Mouse (Mus musculus) gastrocnemius, postnatal 36 days (tissue): Measurements from ENCODE around the gene Cercam. TPM values are rescaled to one million over a fixed set of nuclear protein-coding genes. Genes with fewer than 3 reads are reported as not detected.
"Not testable (repeated sequence)": the region's sequence is repeated elsewhere in the genome, so short reads cannot be mapped to it uniquely, and the experiment has no call there.

Experiments
- DNase-seq, 2 experiments: peaks; one replicate each; pipeline ENCODE4 v3.0.0; 2022
- intact Hi-C: fragments of 180-260 bp; cut with DNase I; formaldehyde crosslinking; loops from one replicate; pipeline ENCODE4 v1.15.1; 2025
- microRNA-seq, 2 experiments: library from miRNA; unstranded; fragments of <30 nt; microRNA quantifications; one replicate each; pipeline ENCODE4 v1.2.0; 2021
- total RNA-seq, 2 experiments: library from RNA; stranded (reverse); gene quantifications; 2 replicates each; pipeline ENCODE4 v1.2.3; 2021

The Cercam gene
- total RNA-seq, 2 experiments from 2014 or later: 5.4 to 5.7 TPM

DNA sequence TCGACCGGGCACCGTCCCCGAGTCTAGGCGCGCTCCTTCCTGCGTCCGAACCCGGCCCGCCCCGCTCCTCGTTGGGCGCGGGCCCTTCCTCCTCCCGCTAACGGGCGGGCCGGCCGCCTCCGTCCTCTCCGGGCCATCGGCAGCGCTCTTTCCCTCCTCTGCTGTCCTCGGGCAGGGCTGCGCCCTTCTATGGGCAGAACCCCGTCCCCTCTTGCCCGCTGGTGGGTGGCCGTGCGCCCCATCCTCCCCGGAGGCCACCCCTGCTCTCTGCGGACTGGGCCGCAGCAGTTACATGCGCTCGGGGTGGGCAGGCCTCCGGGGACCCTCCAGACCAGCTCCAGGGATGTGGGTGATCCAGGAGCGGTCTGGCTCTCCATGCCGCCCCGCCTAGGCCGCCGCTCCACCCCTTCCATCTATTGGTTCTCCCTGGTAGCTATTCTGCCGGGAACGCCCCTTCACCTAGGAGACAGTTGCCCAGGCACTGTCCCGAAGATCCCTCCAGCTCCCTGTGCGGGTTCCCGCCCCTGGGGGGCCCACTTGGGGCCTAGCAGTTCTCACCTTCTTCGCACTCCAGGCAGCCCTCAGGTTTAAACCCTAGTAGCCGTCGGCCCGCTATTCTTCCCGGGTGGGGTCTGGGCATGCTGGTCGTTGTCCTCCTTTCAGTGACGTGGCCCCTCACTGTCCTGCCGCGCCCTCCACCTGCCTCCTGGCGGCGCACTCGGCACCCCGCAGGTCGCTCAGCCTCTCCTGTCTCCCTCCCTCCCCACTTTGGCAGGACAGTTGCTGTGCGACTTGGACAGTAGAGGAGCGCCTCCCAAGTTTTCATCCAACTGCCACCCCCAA is 21.2 kb downstream of the Cercam start:
- intact Hi-C loops: no loop called here
- DNase-seq: peak; percentile 75 to 77

DNA sequence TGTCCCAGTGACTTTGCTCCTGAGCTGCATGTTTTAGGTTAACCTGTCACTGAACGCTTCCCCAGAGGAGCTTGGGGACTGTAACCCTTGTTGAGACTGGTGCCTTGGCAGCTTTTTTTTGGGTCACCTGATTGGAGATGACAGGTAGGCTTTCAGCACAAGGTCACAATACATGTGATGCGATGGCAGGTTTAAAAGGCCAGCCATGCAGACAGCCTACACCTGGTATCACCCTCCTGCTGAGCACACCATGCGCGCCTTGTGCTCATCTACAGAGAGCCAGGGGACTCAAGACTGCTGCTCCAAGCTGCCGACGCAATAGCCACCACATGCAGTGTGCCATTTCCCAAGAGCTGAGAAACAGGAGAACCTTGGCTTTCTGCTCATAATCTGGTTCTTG is 22.8 kb downstream of the Cercam start:
- no peak for DNase-seq
- intact Hi-C loops: no loop called here

DNA sequence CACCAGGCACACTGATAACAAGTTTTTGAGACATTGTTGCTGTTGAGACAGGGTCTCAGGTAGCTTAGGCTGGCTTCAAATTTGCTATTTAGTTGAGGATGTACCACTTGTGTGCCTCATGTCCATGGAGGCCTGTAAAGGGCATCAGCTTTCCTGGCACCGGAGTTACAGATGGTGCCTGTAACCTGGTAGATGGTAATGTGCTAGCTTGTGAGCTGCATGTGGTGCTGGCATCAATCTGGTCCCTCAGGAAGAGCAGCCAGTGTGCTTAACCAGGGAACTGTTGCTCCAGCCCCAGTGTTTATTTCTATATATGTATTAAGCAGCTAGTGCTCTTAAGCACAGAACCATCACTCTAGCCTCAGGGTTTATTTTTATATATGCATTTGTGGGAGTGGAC is 27.1 kb downstream of the Cercam start:
- intact Hi-C loops: no loop called here
- DNase-seq: no peak

DNA sequence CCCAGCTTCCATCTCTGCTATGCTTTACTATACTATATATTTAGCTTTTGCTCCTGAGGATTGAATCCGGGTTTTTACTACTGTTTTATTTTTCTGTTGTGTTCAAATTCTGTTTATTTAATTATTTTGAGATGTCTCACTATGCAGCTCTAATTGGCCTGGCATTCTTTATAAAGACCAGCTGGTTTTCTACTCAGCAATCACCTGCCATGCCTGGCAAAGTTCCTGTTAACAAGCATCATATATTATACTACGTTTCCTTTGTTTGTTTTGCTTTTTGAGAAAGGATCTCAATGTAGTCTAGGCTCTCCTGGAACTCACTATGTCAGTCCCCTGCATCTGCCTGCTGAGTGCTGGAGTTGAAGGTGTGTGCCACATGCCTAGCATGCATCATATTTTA is 28.4 kb downstream of the Cercam start:
- intact Hi-C loops: no loop called here
- DNase-seq: no peak

DNA sequence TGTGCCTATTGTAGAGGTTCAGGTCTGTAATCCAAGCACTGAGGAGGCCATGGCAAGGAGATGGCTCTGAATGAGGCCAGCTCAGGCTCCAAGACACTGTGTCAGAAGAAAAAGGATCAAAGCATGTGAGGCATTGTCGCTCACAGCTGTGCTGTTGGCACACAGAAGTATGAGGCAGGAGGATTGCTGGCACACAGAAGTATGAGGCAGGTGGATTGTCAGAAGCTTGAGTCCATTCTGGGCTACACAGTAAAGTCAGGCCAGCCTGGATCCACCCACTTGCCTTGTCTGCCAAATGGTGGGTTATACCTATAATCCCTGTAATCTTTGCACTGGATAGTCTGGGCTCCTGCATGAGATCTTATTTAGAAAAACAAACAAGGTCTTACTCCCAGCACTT is 29.1 kb downstream of the Cercam start:
- intact Hi-C loops: no loop called here

DNA sequence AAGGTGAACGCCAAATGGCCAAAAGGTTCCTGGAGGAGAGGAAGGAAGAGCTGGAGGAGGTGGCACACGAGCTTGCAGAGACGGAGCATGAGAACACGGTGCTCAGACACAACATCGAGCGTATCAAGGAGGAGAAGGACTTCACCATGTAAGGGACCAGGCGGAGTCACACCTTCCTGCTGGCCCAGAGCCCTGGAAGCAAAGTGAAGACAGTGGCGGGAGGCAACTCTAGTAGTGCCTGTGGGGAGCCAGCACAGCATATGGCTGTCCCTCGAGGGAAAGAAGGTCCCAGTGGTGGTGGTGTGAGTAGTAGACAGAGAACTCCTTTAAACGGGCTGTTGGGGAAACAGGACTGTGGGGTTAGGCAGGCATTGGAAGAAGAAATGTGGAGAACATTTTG is 33.2 kb downstream of the Cercam start:
- intact Hi-C loops: no loop called here
- no peak for DNase-seq

More for the DNA sequence above, 29.1 kb downstream of the Cercam start:
- DNase-seq: no peak

DNA sequence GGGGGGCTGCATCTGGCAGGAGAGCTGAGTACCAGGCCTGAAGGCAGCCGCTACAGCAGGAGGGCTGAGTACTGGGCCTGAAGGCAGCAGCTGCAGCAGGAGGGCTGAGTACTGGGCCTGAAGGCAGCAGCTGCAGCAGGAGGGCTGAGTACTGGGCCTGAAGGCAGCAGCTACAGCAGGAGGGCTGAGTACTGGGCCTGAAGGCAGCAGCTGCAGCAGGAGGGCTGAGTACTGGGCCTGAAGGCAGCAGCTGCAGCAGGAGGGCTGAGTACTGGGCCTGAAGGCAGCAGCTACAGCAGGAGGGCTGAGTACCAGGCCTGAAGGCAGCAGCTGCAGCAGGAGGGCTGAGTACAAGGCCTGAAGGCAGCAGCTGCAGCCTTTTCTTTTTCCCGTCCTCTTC is 39.2 kb downstream of the Cercam start:
- intact Hi-C loops, DNase-seq: not testable (repeated sequence)

DNA sequence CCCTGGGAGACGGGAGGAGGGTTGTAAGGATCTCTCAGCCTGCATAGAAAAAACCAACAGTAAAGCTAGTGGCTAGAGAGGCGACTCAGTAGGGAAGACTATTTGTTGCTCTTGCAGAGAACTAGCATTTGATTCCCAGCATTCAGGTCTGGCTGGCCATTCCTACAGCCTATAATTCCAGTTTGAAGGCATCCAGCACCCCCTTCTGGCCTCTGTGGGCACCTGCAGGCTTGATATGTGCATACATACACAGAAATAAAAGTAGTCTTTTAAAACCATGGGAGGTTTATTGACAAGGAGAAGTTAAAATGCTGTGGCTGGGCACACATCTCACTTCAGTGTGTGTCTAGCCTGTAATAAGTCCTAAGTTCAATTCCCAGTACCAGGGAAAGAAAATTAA is 41.1 kb downstream of the Cercam start:
- intact Hi-C loops: no loop called here
- DNase-seq: no peak

DNA sequence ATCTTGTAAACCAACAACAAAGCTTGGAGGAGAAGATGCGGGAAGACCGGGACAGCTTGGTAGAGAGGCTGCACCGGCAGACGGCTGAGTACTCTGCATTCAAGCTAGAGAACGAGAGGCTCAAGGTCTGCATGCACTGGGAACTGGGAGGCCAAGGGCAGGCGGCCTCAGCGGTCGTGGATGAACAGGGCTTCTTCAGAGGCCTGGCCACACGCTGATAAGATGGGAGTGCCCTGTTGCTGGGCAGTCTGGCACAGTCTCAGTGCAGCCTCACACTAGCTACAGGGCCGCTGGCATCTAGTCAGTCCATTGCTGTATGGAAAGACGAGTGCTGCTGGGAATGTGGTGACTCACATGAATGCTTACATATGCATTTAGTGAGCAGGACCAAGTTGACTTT is 48.7 kb downstream of the Cercam start:
- intact Hi-C loops: no loop called here
- no peak for DNase-seq

DNA sequence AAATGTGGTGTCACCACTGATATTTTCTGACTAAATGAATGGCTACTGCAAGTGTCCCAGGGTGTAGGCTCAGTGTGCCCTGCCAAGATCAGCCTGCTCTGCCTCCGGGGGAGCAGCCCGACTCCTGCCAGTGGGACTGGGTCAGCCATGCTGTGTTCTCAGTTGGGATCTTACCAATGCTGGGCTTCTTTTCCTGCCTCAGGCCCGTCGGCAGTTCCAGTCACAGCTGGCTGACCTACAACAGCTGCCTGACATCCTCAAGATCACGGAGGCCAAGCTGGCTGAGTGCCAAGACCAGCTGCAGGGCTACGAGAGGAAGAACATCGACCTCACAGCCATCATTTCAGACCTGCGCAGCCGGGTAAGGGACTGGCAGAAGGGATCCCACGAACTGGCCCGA is 53.0 kb downstream of the Cercam start:
- DNase-seq: peak; percentile 69 to 74
- intact Hi-C loops: no loop called here

DNA sequence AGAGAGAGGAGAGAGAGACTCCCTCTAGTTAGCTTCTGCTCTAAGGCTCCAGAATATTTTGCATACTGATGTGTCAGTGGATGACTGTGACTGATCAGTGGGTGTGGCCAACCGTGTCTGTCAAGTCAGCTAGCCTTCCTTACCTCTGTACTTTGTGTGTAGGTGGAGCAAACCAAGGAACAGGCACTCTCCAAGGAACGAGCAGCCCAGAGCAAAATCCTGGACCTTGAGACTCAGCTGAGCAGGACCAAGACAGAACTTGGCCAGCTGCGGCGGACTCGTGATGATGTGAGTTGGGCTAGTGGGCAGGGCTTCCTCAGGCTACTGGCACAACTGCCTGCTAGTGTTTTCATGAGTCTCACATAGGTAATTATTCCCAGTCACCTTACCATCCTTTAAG is 57.6 kb downstream of the Cercam start:
- DNase-seq: no peak
- intact Hi-C loops: no loop called here

DNA sequence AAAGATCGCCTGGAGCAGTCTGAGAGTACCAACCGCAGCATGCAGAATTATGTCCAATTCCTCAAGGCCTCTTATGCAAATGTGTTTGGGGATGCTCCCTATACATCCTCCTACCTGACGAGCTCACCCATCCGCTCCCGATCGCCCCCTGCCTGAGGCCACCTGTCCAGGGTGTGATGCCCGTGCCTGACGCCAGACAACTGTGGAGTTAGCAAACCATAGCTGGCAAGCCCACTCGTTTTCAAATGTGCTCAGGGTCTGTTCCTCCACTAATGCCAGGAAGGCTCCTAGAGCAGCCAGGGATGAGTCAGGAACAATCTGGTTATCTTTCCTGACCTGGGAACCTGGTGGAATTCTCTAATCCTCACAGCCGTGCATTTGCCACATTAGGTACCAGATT is 61.5 kb downstream of the Cercam start:
- no peak for DNase-seq
- intact Hi-C loops: loop anchor here (5.0 kb wide), 1 partner anchor 47 kb away; no protein-coding TSS in a partner anchor

DNA sequence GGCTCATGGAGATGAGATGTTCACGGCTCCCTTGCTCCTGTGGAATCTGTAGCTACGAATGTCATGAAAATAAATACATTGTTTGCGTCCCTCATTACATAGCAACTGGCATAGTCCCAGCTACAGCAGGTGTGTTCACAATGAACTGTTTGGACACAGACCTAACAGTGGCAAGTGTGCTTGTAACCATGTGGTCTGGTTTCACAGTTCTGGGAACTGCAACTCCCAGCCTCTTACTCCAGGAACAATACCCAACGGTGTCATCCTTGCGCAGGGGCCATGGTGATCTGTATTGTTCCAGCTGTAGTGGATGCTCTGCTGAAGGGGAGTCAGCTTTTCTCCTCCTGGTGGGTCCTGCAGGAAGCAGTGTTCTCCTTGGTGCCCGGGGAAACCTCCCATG is 62.2 kb downstream of the Cercam start:
- intact Hi-C loops: loop anchor here (5.0 kb wide), 1 partner anchor 46 kb away; no protein-coding TSS in a partner anchor
- DNase-seq: no peak

Small RNA genes lying within 50 kb of the gene (microRNA-seq; reads per million reads assigned to microRNA genes)
- gene Mir219a-2 (0 reads per million in 2 experiments), gene Mir219b (0 reads per million in 2 experiments)

Other genes with a start within 250 kb of the Cercam start
- 100 to 1,000 TPM; 102 to 117 TPM for gene Rapgef1, start 249.4 kb upstream of the Cercam start, total RNA-seq
- not detected for gene Gm13420, start 117.5 kb upstream of the Cercam start, total RNA-seq
- gene Gm13547, start 109.9 kb upstream of the Cercam start, total RNA-seq: not detected
- 10 to 100 TPM in 1 of 2 experiments, 1 to 10 TPM in 1; 8.1 to 11.2 TPM for gene Coq4, start 81.7 kb upstream of the Cercam start, total RNA-seq
- 10 to 100 TPM; 21.7 to 24.6 TPM for gene Trub2, start 80.7 kb upstream of the Cercam start, total RNA-seq
- 1 to 10 TPM; 7.1 to 7.5 TPM for gene Slc27a4, start 66.5 kb upstream of the Cercam start, total RNA-seq
- gene Urm1, start 49.1 kb upstream of the Cercam start, total RNA-seq: 10 to 100 TPM; 24.0 to 29.2 TPM
- gene Odf2, start 20.1 kb downstream of the Cercam start, total RNA-seq: 10 to 100 TPM; 10.2 to 11.1 TPM
- gene Gle1, start 66.3 kb downstream of the Cercam start, total RNA-seq: 10 to 100 TPM; 20.6 to 21.7 TPM
- 10 to 100 TPM; 42.0 to 55.4 TPM for gene Sptan1, start 96.4 kb downstream of the Cercam start, total RNA-seq
- gene Wdr34, start 179.7 kb downstream of the Cercam start, total RNA-seq: 1 to 10 TPM; 3.9 to 4.1 TPM
- 10 to 100 TPM; 81.3 to 93.3 TPM for gene Set, start 188.2 kb downstream of the Cercam start, total RNA-seq
- gene Pkn3, start 208.5 kb downstream of the Cercam start, total RNA-seq: 1 to 10 TPM; 2.8 to 5.1 TPM
- gene Zdhhc12, start 224.5 kb downstream of the Cercam start, total RNA-seq: 1 to 10 TPM; 2.6 to 3.0 TPM